Mouse (Mus musculus) T-helper 17 cell (primary cell): ENCODE results near the gene Lin28b.

Experiments
- in situ Hi-C, 2 experiments: fragments of 300-600 bp; cut with MboI, MseI; formaldehyde crosslinking; loops; 1 replicate in 1 of 2; 2 replicates in 1 of 2; pipeline ENCODE4 v1.15.1; 2025; ENCODE audit warnings: high pct_unique_total_duplicates in 2 of 2

Gene Lin28b

DNA sequence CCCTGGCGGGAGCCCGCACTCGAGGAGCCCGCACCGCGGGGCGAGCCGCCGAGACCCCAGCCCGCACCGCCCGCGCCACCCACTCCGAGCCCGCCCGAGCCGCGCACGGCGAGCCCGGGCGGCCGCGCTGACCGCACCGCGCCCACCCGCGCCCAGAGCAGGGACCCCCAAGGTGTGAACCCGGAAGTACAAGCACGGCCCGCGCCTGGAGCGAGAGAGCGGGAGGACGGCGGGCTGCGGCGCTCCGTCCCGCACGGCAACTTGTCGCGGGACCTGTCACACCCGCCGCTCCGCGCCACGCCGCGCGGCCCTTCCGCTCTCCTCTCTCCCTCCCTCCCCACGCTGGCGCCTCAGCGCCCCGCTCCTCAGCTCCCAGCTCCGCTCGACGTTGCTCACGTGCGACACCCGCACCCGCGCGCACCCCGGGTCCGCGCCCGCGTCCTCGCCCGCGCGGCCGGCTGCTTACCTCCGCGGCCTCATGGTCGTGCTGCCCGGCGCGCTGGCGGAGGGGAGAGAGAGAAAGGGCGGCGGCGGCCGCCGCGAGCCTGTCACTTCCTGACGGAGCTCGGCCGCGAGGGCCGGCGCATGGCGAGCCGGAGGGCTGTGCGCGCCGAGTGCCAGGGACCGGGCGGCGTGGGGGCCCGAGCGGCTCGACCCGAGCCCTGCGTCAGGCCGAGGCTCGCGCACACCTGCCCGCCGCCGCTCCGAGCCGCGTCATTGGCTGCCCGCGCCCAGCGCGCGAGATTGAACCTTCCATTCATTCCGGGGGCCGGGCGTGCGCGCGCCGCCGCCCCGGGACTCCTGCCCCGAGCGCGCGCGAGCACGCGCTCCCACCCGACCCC lies at the start of gene Lin28b:
TSS of gene Lin28b (minus strand) at position 635 of the 842 bp plus-strand sequence.
- in situ Hi-C loops: no loop called here

- in situ Hi-C loops: no loop called here
Observed at GRCm38 (mm10) chr10:45511764-45512163, 25.6 kb upstream of the Lin28b start.

DNA sequence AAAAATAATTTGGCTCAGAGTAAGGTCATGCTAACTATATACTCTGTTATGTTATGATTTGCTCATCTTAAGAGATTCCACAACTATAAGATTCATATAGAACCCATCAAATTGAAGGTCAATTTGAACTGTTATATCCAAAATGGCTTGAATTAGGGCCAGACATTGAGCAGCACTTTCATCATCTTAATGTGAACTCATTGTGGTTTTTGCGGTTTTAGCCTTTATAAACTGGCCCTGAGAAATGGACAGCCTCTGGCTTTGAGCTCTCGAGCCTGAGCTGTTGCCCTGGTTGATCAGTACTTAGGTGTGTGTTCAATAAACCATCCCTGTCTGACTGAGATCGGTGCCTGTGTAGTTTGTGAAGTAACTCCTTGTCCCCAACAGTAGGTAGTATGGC lies 24.5 kb upstream of the Lin28b start:
- in situ Hi-C loops: no loop called here

DNA sequence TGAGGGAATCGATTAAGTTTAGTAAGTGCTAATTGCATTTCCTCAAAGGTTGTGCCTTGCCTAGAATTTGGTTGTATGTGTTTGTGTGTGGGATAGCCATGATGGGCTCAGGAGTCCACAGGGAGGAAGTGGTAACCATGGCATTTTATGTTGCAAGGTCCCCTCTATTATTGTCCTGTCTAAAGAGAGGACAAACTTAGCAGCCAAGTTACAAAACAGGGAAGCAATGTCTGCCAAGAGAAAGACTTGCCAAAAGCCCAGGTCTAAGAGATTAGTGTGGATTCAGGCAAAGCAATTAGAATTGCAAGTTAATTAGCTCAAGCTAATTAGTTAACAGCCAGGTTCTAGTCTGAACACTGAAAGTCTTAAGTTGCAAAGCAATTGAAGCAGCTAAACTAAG lies 14.1 kb upstream of the Lin28b start:
- in situ Hi-C loops: loop anchor here in 1 of 2 experiments (10.0 kb wide), 1 partner anchor 415 kb away; no protein-coding TSS in a partner anchor

DNA sequence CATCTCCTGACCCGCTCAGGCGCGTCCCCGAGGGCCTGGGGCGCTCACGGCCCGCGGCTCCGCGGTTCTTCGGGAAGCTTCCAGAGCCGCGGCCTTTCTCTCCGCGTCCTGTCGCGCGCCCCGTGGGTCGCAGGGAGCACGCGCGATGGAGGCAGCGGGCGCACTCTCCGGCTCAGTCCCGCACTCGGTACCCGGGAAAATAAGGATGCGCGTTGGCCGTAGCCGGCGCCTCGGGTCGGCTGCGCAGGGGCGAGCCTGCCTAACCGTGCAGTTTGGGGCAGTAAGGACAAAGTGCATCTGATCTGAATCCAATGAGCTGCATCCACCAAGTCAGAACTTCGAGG lies 380 bp upstream of the Lin28b start:
- in situ Hi-C loops: no loop called here

GRCm38 (mm10) chr10:45485226-45485760 lies 902 bp downstream of the Lin28b start:
- in situ Hi-C loops: no loop called here

GRCm38 (mm10) chr10:45483210-45483609 lies 3.0 kb downstream of the Lin28b start:
- in situ Hi-C loops: no loop called here

DNA sequence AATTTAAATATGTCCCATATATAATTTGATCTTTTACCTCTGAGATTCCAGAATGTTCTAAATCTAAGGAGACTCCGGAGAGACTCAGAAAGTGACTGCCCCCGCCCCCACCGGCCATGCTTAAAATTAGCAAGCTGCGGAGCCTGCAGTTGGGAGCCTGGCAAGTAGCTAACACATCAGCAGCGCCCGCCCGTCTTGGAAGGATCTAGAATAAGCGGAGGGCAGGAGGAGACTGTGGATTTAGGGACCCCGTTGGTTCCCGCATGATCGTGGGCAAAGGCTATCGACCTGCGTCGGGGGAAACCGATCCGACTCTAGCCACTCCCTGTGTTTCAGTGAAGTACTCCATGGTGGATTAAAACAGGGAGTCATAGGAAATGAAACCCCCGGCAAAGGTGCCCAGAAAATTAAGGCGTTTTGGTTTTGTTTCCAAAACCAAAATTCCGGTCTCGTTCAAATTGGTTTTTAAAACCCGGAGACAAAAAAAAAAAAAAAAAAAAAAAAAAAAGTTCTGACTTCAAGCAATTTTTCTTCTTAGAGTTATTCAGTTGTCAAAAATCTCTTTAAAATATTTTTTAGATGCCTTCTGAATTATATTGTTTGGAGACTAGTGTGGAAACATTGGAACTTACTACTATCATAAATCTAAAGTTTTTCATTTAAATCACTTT lies 12.4 kb downstream of the Lin28b start:
- in situ Hi-C loops: no loop called here

GRCm38 (mm10) chr10:45473143-45473484 lies 13.1 kb downstream of the Lin28b start:
- in situ Hi-C loops: no loop called here

DNA sequence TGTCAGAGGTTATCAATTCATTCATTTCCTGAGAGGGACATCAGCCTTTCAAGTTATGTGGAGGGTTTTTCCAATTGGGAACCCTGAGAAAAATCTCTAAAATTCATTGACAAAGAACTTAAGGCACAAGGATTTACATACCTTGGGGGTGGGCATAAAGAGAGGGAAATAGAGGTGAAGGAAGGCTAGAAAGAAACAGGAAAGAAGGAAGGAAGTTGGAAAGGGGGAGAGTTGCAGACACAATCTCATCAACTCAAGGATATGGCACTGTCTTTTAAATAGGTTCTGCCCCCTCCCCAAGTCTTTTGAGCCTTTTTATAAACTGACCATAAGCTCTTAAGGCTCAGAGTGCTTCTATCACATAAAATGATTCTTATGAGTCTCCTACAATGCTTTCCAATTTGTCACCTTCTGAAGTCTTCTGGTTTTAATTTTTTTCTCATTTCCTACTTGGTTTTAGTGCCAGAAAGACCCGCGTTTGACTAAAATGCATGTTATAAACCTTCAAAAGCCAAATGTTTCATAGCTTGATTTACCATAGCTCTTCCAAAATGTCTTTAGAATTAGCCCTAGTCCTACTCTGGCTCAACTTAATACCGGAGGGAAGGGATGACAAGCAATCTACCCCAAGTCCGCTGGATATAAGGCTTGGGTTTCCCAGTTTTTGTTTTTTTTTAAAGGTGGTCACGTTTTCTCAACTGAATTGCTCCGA lies 13.6 kb downstream of the Lin28b start:
- in situ Hi-C loops: no loop called here

- in situ Hi-C loops: no loop called here
Observed at GRCm38 (mm10) chr10:45471321-45471720, 14.9 kb downstream of the Lin28b start.

- in situ Hi-C loops: no loop called here
Observed at GRCm38 (mm10) chr10:45470079-45470739, 16.0 kb downstream of the Lin28b start.

DNA sequence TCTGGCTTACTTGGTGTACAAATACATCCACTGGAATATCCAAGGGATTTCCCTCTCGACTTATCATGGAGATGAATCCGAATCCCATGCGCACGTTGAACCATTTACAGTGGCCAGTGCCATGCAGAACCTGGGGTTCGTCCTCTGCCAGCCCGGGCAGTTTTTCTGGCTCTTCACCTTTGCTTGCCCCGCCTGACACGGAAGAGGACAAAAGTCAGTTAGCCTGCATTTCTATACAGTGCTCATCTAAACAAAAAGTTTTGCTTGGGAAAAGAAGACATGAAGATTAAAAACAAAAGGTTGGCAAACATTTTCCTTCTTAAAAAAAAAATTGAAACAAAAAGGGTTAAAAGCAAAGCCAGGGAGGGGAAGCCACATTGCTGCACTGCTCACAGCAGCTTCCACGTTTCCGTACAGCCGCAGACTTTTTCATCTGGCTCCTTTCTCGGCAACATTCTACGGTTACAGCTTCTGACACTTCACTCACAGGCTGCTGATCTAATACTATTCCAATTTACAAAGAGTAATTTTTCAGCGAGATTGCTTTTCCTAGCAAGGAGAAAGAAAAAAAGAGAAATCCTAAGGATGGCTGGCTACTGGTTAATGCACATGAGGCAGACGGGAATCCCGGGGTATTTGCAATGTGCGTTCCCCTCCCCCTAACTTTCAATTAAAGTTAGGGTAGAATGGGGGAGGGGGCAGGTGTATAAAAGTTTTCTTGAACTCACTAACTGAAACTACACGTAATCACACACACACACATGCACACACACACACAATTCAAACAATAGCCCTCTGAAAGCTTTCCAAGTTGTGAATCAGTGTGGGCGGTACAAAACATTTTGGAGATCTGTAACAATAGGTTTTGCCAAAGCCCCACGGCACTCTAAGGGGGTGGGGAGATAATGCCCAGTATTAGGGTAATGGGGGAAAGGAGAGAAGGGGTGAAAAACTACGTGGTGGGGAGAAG lies 16.9 kb downstream of the Lin28b start:
- in situ Hi-C loops: no loop called here

DNA sequence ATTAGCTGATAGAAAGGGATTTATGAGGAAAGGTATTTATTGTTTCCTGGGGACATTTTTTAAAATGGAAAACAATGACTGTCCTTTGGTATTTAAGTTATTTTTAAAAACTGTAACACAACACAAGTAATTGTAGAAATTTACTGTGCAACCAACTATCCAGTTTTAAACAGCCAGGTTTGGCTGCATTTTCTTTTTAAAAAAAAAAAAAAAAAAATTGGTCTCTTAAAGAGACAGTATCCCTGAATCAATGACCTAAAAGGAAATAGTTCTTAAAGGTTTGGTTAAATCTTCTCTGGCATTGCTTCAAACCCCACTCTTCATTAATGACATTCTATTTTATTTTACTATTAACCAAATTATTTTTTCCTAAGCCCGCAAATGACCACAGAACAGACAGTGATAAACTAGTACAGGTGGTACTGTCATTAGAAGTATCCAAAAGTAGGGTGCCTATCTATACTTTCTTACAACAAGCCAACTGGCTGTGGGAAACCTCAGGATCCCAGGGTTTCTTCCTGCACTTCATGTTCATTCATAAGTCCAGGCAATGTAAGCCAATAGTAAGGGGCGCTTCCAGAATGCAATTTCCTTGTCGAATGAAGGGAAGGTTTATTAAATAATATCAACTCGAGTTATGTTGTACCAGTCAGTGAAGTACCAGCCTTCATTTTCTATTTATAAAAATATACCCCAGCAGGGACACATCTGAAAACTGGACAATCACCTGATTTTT lies 17.8 kb downstream of the Lin28b start:
- in situ Hi-C loops: no loop called here

DNA sequence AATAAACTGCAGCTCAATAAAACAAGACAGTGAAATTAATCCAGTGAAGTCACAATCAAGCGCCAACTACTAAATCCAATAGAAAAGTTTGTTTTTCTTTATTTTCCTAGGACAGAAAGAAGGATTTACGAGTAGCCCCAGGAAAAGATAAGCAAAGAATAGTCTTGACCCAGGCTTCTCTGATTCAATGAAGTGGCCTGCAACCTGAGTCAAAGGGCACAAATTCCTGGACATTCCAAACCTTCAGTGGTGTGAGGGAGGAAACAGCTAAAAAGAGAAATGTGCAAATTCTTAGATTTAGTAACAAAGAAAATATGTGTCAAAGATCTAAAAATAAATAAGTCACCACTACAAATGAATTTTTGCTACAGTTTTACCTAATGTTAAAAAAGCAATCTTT lies 27.6 kb downstream of the Lin28b start:
- in situ Hi-C loops: no loop called here

GRCm38 (mm10) chr10:45458074-45458473 lies 28.1 kb downstream of the Lin28b start:
- in situ Hi-C loops: no loop called here

GRCm38 (mm10) chr10:45446625-45447024 lies 39.6 kb downstream of the Lin28b start:
- in situ Hi-C loops: no loop called here

DNA sequence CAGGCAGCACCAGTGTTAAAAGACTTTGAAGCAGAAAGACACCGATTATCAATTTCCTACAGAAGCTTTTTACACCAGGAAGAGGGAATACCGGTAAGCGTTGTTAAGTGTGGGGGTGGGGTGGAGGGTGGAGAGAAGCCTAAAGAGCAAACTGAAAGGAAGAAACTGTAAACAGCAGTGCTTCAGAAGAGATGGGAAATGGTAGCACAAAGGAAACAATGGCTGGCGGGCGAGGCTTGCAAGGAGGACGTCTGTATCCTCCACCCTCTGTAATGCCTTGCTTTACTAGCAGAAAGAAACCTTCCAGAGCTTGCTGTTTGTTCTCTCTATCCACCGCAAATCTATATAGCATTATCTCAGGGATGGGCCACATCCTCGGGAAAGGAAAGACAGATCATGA lies 40.0 kb downstream of the Lin28b start:
- in situ Hi-C loops: no loop called here

- in situ Hi-C loops: no loop called here
Observed at GRCm38 (mm10) chr10:45422372-45422771, 63.8 kb downstream of the Lin28b start.

GRCm38 (mm10) chr10:45412144-45412543 lies 74.1 kb downstream of the Lin28b start:
- in situ Hi-C loops: no loop called here
